Mouse (Mus musculus) bone marrow, adult 2 months (tissue): ENCODE measurements around the gene Ugt1a5.

ENCODE experiments used
- CTCF ChIP-seq: fragments of 200-500 bp; IDR thresholded peaks from 2 replicates; pipeline ENCODE4 v1.5.1; 2011; ENCODE audit warnings: low read length, control low read depth; ENCODE audit not compliant: control insufficient read depth, insufficient read depth
- POLR2A ChIP-seq: fragments of 200-500 bp; IDR thresholded peaks from 2 replicates; pipeline ENCODE4 v1.6.1; 2011; ENCODE audit warnings: low read depth, mild to moderate bottlenecking, control low read depth, low read length, borderline replicate concordance; ENCODE audit not compliant: control insufficient read depth

- TF ChIP-seq CTCF (no peak), POLR2A (no peak)
Measured at GRCm38 (mm10) chr1:88243861-88244260, 78.0 kb downstream of the Ugt1a5 start.
